Mouse (Mus musculus) kidney, adult 2 months (tissue): ENCODE measurements around the gene Gm49711.

Source experiments
- CTCF ChIP-seq: fragments of 200-500 bp; conservative IDR thresholded peaks from 2 replicates; pipeline ENCODE4 v1.5.1; 2011; ENCODE audit warnings: low read depth, mild to moderate bottlenecking, control low read depth, low read length, moderate library complexity, mixed read lengths; ENCODE audit not compliant: insufficient read depth, insufficient read length
- POLR2A ChIP-seq: fragments of 200-500 bp; IDR thresholded peaks from one replicate; pipeline ENCODE4 v1.6.1; 2011; ENCODE audit warnings: low read depth, low read length, control low read depth

DNA sequence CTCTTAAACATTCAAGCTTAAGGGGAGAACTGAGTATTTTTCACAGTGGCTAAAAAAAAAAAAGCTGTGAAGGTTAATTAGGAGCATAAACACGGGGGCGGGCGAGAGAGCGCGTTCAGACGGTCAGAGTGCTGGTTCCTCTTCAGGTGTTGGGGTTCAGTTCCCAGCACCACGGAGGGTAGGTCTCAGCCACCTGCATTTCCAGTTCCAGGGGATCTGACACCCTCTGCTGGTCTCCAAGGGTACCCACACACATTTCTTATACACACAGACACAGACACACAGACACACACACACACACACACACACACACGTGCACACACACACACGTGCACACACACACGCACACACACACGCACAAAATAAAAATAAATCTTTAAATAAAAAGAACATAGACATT lies 18.1 kb upstream of the Gm49711 start:
- TF ChIP-seq CTCF (no peak), POLR2A (no peak)
